Mouse (Mus musculus): Measurements from ENCODE around the gene Zfp668. TPM values are rescaled to one million over a fixed set of nuclear protein-coding genes. Genes with fewer than 3 reads are reported as not detected.

Zfp668 gene
- polyA plus RNA-seq, 1 experiment from 2014 or later: 18.0 TPM

- Histone ChIP-seq H3K27ac (ENCODE audit: low read length) (no peak overlapping the region), H3K4me3 (ENCODE audit: low read depth, low read length) (no peak overlapping the region), H3K4me2 (replicated peaks; ENCODE audit: low read depth, low read length) (no peak overlapping the region), H3K9ac (replicated peaks; ENCODE audit: low read depth, low read length) (no peak overlapping the region), H3K36me3 (ENCODE audit: control insufficient read depth, insufficient read depth, low read length) (no peaks in the 10 kb centered on the region; the same call in 1 of the 2 replicates), H3K9me3 (ENCODE audit: control insufficient read depth, low read depth, low read length) (no peaks in the 10 kb centered on the region), H3K27me3 (ENCODE audit: control insufficient read depth, insufficient read depth, low read length) (no peaks in the 10 kb centered on the region), H3K4me1 (ENCODE audit: control insufficient read depth, insufficient read depth, low read length) (no peaks in the 10 kb centered on the region)
- no peak for ATAC-seq (ENCODE audit: insufficient number of reproducible peaks, insufficient read depth, low FRiP score, low read depth)
- WGBS: 86% methylated on average over 15 of the region's 15 CpGs
These were observed 61.4 kb downstream of the Zfp668 start for GRCm38 (mm10) chr7:127815116-127815665.

- no peak overlapping the region for H3K27ac ChIP-seq (ENCODE audit: low read length)
These were observed 62.2 kb downstream of the Zfp668 start for GRCm38 (mm10) chr7:127814241-127814921.

GRCm38 (mm10) chr7:127813821-127814220 is 62.8 kb downstream of the Zfp668 start:
- no peak for ATAC-seq (ENCODE audit: insufficient number of reproducible peaks, insufficient read depth, low FRiP score, low read depth)
- Histone ChIP-seq H3K9me3 (ENCODE audit: control insufficient read depth, low read depth, low read length) (no peaks in the 10 kb centered on the region), H3K4me1 (ENCODE audit: control insufficient read depth, insufficient read depth, low read length) (no peaks in the 10 kb centered on the region), H3K9ac (replicated peaks; ENCODE audit: low read depth, low read length) (no peak overlapping the region), H3K4me3 (ENCODE audit: low read depth, low read length) (no peak overlapping the region), H3K36me3 (ENCODE audit: control insufficient read depth, insufficient read depth, low read length) (no peaks in the 10 kb centered on the region; the same call in 1 of the 2 replicates), H3K4me2 (replicated peaks; ENCODE audit: low read depth, low read length) (no peak overlapping the region), H3K27ac (ENCODE audit: low read length) (no peak overlapping the region), H3K27me3 (ENCODE audit: control insufficient read depth, insufficient read depth, low read length) (no peaks in the 10 kb centered on the region)
- WGBS: 70% methylated on average over 4 of the region's 4 CpGs

More at GRCm38 (mm10) chr7:127814241-127814921, 62.2 kb downstream of the Zfp668 start:
- no peak for ATAC-seq (ENCODE audit: insufficient number of reproducible peaks, insufficient read depth, low FRiP score, low read depth)
- Histone ChIP-seq H3K4me1 (ENCODE audit: control insufficient read depth, insufficient read depth, low read length) (no peaks in the 10 kb centered on the region), H3K9me3 (ENCODE audit: control insufficient read depth, low read depth, low read length) (no peaks in the 10 kb centered on the region), H3K9ac (replicated peaks; ENCODE audit: low read depth, low read length) (no peak overlapping the region), H3K27me3 (ENCODE audit: control insufficient read depth, insufficient read depth, low read length) (no peaks in the 10 kb centered on the region), H3K36me3 (ENCODE audit: control insufficient read depth, insufficient read depth, low read length) (no peaks in the 10 kb centered on the region; the same call in 1 of the 2 replicates), H3K4me2 (replicated peaks; ENCODE audit: low read depth, low read length) (no peak overlapping the region), H3K4me3 (ENCODE audit: low read depth, low read length) (no peak overlapping the region)
- WGBS: 75% methylated on average over 19 of the region's 19 CpGs

Other genes starting within 250 kb of the Zfp668 start
- 57.8 and 65.2 TPM in 2 replicates for gene Bcl7c, start 167.9 kb downstream of the Zfp668 start, polyA plus RNA-seq (2014; fragmentation: Nextera tagmentation; extraction: Ambion mirVana)
- gene Ctf1, start 164.1 kb downstream of the Zfp668 start, polyA plus RNA-seq (2014; fragmentation: Nextera tagmentation; extraction: Ambion mirVana): 20.1 and 22.1 TPM in 2 replicates
- gene Ctf2, start 144.7 kb downstream of the Zfp668 start, polyA plus RNA-seq (2014; fragmentation: Nextera tagmentation; extraction: Ambion mirVana): 0.32 and 0.66 TPM in 2 replicates
- gene Fbxl19, start 132.3 kb downstream of the Zfp668 start, polyA plus RNA-seq (2014; fragmentation: Nextera tagmentation; extraction: Ambion mirVana): 3.9 and 6.2 TPM in 2 replicates
- gene Orai3, start 107.0 kb downstream of the Zfp668 start, polyA plus RNA-seq (2014; fragmentation: Nextera tagmentation; extraction: Ambion mirVana): 19.6 and 24.8 TPM in 2 replicates
- 31.2 and 32.1 TPM in 2 replicates for gene Setd1a, start 100.2 kb downstream of the Zfp668 start, polyA plus RNA-seq (2014; fragmentation: Nextera tagmentation; extraction: Ambion mirVana)
- not detected in 2 replicates for gene Gm49388, start 91.2 kb downstream of the Zfp668 start, polyA plus RNA-seq (2014; fragmentation: Nextera tagmentation; extraction: Ambion mirVana)
- gene Hsd3b7, start 76.2 kb downstream of the Zfp668 start, polyA plus RNA-seq (2014; fragmentation: Nextera tagmentation; extraction: Ambion mirVana): 21.1 and 22.7 TPM in 2 replicates
- gene Stx4a, start 52.5 kb downstream of the Zfp668 start, polyA plus RNA-seq (2014; fragmentation: Nextera tagmentation; extraction: Ambion mirVana): 29.1 and 29.7 TPM in 2 replicates
- gene Stx1b, start 52.3 kb downstream of the Zfp668 start, polyA plus RNA-seq (2014; fragmentation: Nextera tagmentation; extraction: Ambion mirVana): 5.3 and 6.3 TPM in 2 replicates
- 17.1 and 18.9 TPM in 2 replicates for gene Zfp646, start 607 bp downstream of the Zfp668 start, polyA plus RNA-seq (2014; fragmentation: Nextera tagmentation; extraction: Ambion mirVana)
- gene Prss53, start 14.1 kb upstream of the Zfp668 start, polyA plus RNA-seq (2014; fragmentation: Nextera tagmentation; extraction: Ambion mirVana): 0.95 and 1.4 TPM in 2 replicates
- gene Gm21974, start 18.6 kb upstream of the Zfp668 start, polyA plus RNA-seq (2014; fragmentation: Nextera tagmentation; extraction: Ambion mirVana): not detected in 2 replicates
- gene Vkorc1, start 18.8 kb upstream of the Zfp668 start, polyA plus RNA-seq (2014; fragmentation: Nextera tagmentation; extraction: Ambion mirVana): 158 and 184 TPM in 2 replicates
- 152 TPM in 2 replicates for gene Bckdk, start 27.3 kb upstream of the Zfp668 start, polyA plus RNA-seq (2014; fragmentation: Nextera tagmentation; extraction: Ambion mirVana)
- gene Kat8, start 35.7 kb upstream of the Zfp668 start, polyA plus RNA-seq (2014; fragmentation: Nextera tagmentation; extraction: Ambion mirVana): 40.3 and 43.0 TPM in 2 replicates
- 48.2 and 55.5 TPM in 2 replicates for gene Prss8, start 53.3 kb upstream of the Zfp668 start, polyA plus RNA-seq (2014; fragmentation: Nextera tagmentation; extraction: Ambion mirVana)
- gene Prss36, start 69.9 kb upstream of the Zfp668 start, polyA plus RNA-seq (2014; fragmentation: Nextera tagmentation; extraction: Ambion mirVana): 8.2 and 8.5 TPM in 2 replicates
- gene Fus, start 90.6 kb upstream of the Zfp668 start, polyA plus RNA-seq (2014; fragmentation: Nextera tagmentation; extraction: Ambion mirVana): 71.4 and 72.4 TPM in 2 replicates
- 71.4 and 74.6 TPM in 2 replicates for gene Pycard, start 117.0 kb upstream of the Zfp668 start, polyA plus RNA-seq (2014; fragmentation: Nextera tagmentation; extraction: Ambion mirVana)
- gene Trim72, start 127.1 kb upstream of the Zfp668 start, polyA plus RNA-seq (2014; fragmentation: Nextera tagmentation; extraction: Ambion mirVana): 0.19 TPM in 1 of 2 replicates, not detected in the other
- 0.77 TPM in 2 replicates for gene Itgam, start 185.8 kb upstream of the Zfp668 start, polyA plus RNA-seq (2014; fragmentation: Nextera tagmentation; extraction: Ambion mirVana)
- not detected in 2 replicates for gene Gm49368, start 185.9 kb upstream of the Zfp668 start, polyA plus RNA-seq (2014; fragmentation: Nextera tagmentation; extraction: Ambion mirVana)

All from stomach, embryonic 14.5 days (tissue).